Mouse (Mus musculus): ENCODE results near the gene Tas2r114.

Tas2r114 gene

GRCm38 (mm10) chr6:131689963-131690362 lies at the start of gene Tas2r114:
Gene Tas2r114 (minus strand): TSS chr6:131690063.
- no peak for ATAC-seq (ENCODE audit: low TSS enrichment)

GRCm38 (mm10) chr6:131712803-131713202 lies 22.9 kb upstream of the Tas2r114 start:
- ATAC-seq (ENCODE audit: low TSS enrichment), result no peak

- ATAC-seq (ENCODE audit: low TSS enrichment), result no peak
These were observed 2.5 kb downstream of the Tas2r114 start, which contains the start of gene Tas2r105 for GRCm38 (mm10) chr6:131687395-131687794. Gene Tas2r105 (minus strand): TSS chr6:131687495.

- no peak for ATAC-seq (ENCODE audit: low TSS enrichment)
These were observed 4.2 kb downstream of the Tas2r114 start, which contains the start of gene Tas2r104 for GRCm38 (mm10) chr6:131685644-131686043. Gene Tas2r104 (minus strand): TSS chr6:131685744.

GRCm38 (mm10) chr6:131678786-131679185 lies 11.1 kb downstream of the Tas2r114 start, which contains the start of gene Tas2r106:
Gene Tas2r106 (minus strand): TSS chr6:131678886.
- ATAC-seq (ENCODE audit: low TSS enrichment), result no peak

- no peak for ATAC-seq (ENCODE audit: low TSS enrichment)
These were observed 29.8 kb downstream of the Tas2r114 start, which contains the start of gene Tas2r107 for GRCm38 (mm10) chr6:131660049-131660448. Gene Tas2r107 (minus strand): TSS chr6:131660149.

All from frontal cortex, adult (tissue).